Mouse (Mus musculus) myocyte (in vitro differentiated cells): ENCODE data around the gene Gpr18.

Experiments used
- CEBPB ChIP-seq: IDR thresholded peaks from 2 replicates; pipeline ENCODE4 v1.6.1; 2011; ENCODE audit warnings: mild to moderate bottlenecking, moderate library complexity; ENCODE audit not compliant: poor library complexity, insufficient read depth, severe bottlenecking
- E2F4 ChIP-seq: IDR thresholded peaks from one replicate; pipeline ENCODE4 v1.6.1; 2011; ENCODE audit warnings: mild to moderate bottlenecking, control low read depth, moderate library complexity; ENCODE audit not compliant: insufficient read depth
- MAX ChIP-seq: IDR thresholded peaks from one replicate; pipeline ENCODE4 v1.6.1; 2011; ENCODE audit warnings: low read depth, mild to moderate bottlenecking, control low read depth
- MYOD1 ChIP-seq, 3 experiments: IDR thresholded peaks; one replicate each; pipeline ENCODE4 v1.6.1; 2011; ENCODE audit warnings: control low read depth in 2 of 3, low read depth in 2 of 3, mild to moderate bottlenecking in 2 of 3, moderate library complexity in 1 of 3; ENCODE audit not compliant: insufficient read length in 2 of 3, control insufficient read depth in 1 of 3
- POLR2A ChIP-seq: IDR thresholded peaks from one replicate; pipeline ENCODE4 v1.6.1; 2011; ENCODE audit warnings: low read depth, mild to moderate bottlenecking, control low read depth, moderate library complexity; ENCODE audit not compliant: insufficient read length
- POLR2AphosphoS2 ChIP-seq: IDR thresholded peaks from one replicate; pipeline ENCODE4 v1.6.1; 2011; ENCODE audit warnings: low read depth, control low read depth; ENCODE audit not compliant: insufficient read length
- TCF12 ChIP-seq: IDR thresholded peaks from one replicate; pipeline ENCODE4 v1.6.1; 2011; ENCODE audit warnings: mild to moderate bottlenecking, control low read depth; ENCODE audit not compliant: poor library complexity, insufficient read depth, severe bottlenecking
- USF1 ChIP-seq: IDR thresholded peaks from one replicate; pipeline ENCODE4 v1.6.1; 2011; ENCODE audit warnings: low read depth, mild to moderate bottlenecking, control low read depth, moderate library complexity

GRCm38 (mm10) chr14:121896126-121897090 lies 19.2 kb downstream of the Gpr18 start:
- TF ChIP-seq POLR2AphosphoS2 (no peak), E2F4 (no peak), POLR2A (no peak), CEBPB (no peak), USF1 (no peak), MYOD1 (IDR thresholded peaks at IDR 0.05; ENCODE audit: control insufficient read depth in 1 of 3, insufficient read length in 2 of 3, low read depth in 2 of 3) (no peak), TCF12 (no peak), MAX (no peak)
